Comparison of ENCODE assay signal across 33 mouse cellular contexts in the genomic region with DNA sequence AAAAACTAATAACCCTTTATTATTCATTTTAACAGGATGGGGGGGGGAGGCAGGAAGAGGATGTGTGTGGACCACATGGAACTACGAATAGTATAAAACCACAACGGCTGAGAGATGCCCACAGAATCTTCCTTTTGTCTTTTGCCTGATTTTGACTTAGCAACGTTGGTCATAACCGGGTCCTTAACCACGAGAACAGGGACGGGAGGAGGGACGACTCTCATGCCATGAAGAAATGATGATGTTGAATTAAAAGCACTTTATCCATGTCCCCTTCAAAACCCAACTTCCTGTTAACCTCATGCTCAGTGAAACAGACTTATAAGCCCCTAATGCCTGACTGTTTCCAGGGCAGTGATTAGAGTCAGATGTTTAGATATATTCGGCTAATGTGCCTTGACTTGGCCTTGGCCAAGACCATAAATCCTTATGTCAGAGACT. TPM values are rescaled to one million over a fixed set of nuclear protein-coding genes. Genes with fewer than 3 reads are reported as not detected.
DNase-seq lines count a peak whose midpoint lies in the region; ATAC-seq lines count a peak whose summit lies in the region.
"Had no signal": no experiment of that assay in that cellular context is flagged by ENCODE, and none has a peak within 500 bp of the region (broad histone marks: within the 10 kb centered on the region; RNA-seq: fewer than 3 reads in every experiment).

No protein-coding gene starts in this region.

- DNase-seq in kidney, adult 18-20 months: no peak
- DNase-seq in 3T3-L1 (ENCODE audit: low read depth, low spot score) (peak; percentile 28), NIH3T3 (ENCODE audit: low read depth) (peak; percentile 16)
- DNase-seq in limb, embryonic 10.5 days (ENCODE audit: low spot score): no peak
- DNase-seq in left cerebral cortex, postnatal 25 days (ENCODE audit: low spot score in 2 of 2): no peak
- DNase-seq in midbrain, embryonic 14.5 days: no peak
- DNase-seq: adrenal gland, postnatal 10 days; cerebellum, adult 8-10 months; cerebellum, postnatal 25 days; gastrocnemius, postnatal 10 days; heart, postnatal 36 days; kidney, adult 8-10 months; kidney, postnatal 4 days; left cerebral cortex, postnatal 4 days; liver, postnatal 0 days; retina, postnatal 1 day; right cerebral cortex, postnatal 14 days had no signal

- H3K4me2 ChIP-seq in kidney, embryonic 16.5 days (replicated peaks; ENCODE audit: low read depth, low read length): no peak overlapping the region
- no peak overlapping the region for H3K4me2 ChIP-seq in midbrain, embryonic 14.5 days (ENCODE audit: low read length)
- no peak overlapping the region for H3K4me2 ChIP-seq in hindbrain, embryonic 16.5 days (ENCODE audit: low read length)
- H3K4me2 ChIP-seq: embryonic facial prominence, embryonic 12.5 days; hindbrain, embryonic 13.5 days; liver, embryonic 12.5 days; midbrain, embryonic 13.5 days; stomach, embryonic 15.5 days had no signal

- no peaks in the 10 kb centered on the region for H3K27me3 ChIP-seq in kidney, embryonic 16.5 days (ENCODE audit: insufficient read depth, low read length)
- no peaks in the 10 kb centered on the region for H3K27me3 ChIP-seq in limb, embryonic 10.5 days (ENCODE audit: low read depth, poor library complexity, severe bottlenecking)
- no peaks in the 10 kb centered on the region for H3K27me3 ChIP-seq in midbrain, embryonic 14.5 days (ENCODE audit: control insufficient read depth, insufficient read depth, low read length)
- H3K27me3 ChIP-seq in hindbrain, embryonic 16.5 days (replicated peaks; ENCODE audit: control insufficient read depth, insufficient read depth, low read length): no peaks in the 10 kb centered on the region
- H3K27me3 ChIP-seq: CH12.LX; embryonic facial prominence, embryonic 12.5 days; hindbrain, embryonic 13.5 days; liver, embryonic 12.5 days; megakaryocyte, embryonic 14.5 days; midbrain, embryonic 13.5 days; Patski; stomach, embryonic 15.5 days had no signal

- H3K27ac ChIP-seq in kidney, embryonic 16.5 days (ENCODE audit: low read length): peak overlapping the region; percentile 35; the same call in 1 of the 2 replicates
- H3K27ac ChIP-seq in limb, embryonic 10.5 days: peak overlapping the region; percentile 36; the same call in 1 of the 2 replicates
- no peak overlapping the region for H3K27ac ChIP-seq in midbrain, embryonic 14.5 days (replicated peaks; ENCODE audit: low read depth, low read length)
- no peak overlapping the region for H3K27ac ChIP-seq in hindbrain, embryonic 16.5 days (ENCODE audit: low read depth, low read length)
- H3K27ac ChIP-seq: embryonic facial prominence, embryonic 12.5 days; heart, embryonic 10.5 days; hindbrain, embryonic 13.5 days; liver, embryonic 12.5 days; midbrain, embryonic 13.5 days; stomach, embryonic 15.5 days had no signal

- no peaks in the 10 kb centered on the region for H3K9me3 ChIP-seq in kidney, embryonic 16.5 days (ENCODE audit: low read length)
- no peaks in the 10 kb centered on the region for H3K9me3 ChIP-seq in limb, embryonic 10.5 days (replicated peaks)
- no peaks in the 10 kb centered on the region for H3K9me3 ChIP-seq in midbrain, embryonic 14.5 days (ENCODE audit: control insufficient read depth, low read length)
- 0 out of 2 replicates have a peak, but pooled peaks cover 2% of the 10 kb centered on the region for H3K9me3 ChIP-seq in hindbrain, embryonic 16.5 days (ENCODE audit: control insufficient read depth, low read length)
- H3K9me3 ChIP-seq: embryonic facial prominence, embryonic 12.5 days; heart, embryonic 10.5 days; hindbrain, embryonic 13.5 days; liver, embryonic 12.5 days; midbrain, embryonic 13.5 days; stomach, embryonic 15.5 days had no signal

- ATAC-seq in kidney, embryonic 16.5 days (ENCODE audit: low FRiP score, low TSS enrichment): no peak
- no peak for ATAC-seq in midbrain, embryonic 14.5 days (ENCODE audit: low FRiP score, low TSS enrichment)
- ATAC-seq in hindbrain, embryonic 16.5 days: no peak
- ATAC-seq: forebrain, embryonic 16.5 days; liver, embryonic 12.5 days; liver, postnatal 0 days; midbrain, embryonic 13.5 days; Patski had no signal

- no peak overlapping the region for H3K4me3 ChIP-seq in kidney, embryonic 16.5 days (ENCODE audit: low read length)
- no peak overlapping the region for H3K4me3 ChIP-seq in limb, embryonic 10.5 days
- H3K4me3 ChIP-seq in midbrain, embryonic 14.5 days (replicated peaks; ENCODE audit: low read depth, low read length): no peak overlapping the region
- H3K4me3 ChIP-seq in hindbrain, embryonic 16.5 days (ENCODE audit: low read length): no peak overlapping the region
- H3K4me3 ChIP-seq: embryonic facial prominence, embryonic 12.5 days; erythroblast, embryonic 14.5 days; heart, embryonic 10.5 days; hindbrain, embryonic 13.5 days; liver, embryonic 12.5 days; megakaryocyte, embryonic 14.5 days; midbrain, embryonic 13.5 days; stomach, embryonic 15.5 days had no signal

- no peaks in the 10 kb centered on the region for H3K36me3 ChIP-seq in kidney, embryonic 16.5 days (ENCODE audit: insufficient read depth, low read length)
- H3K36me3 ChIP-seq in limb, embryonic 10.5 days: no peaks in the 10 kb centered on the region
- H3K36me3 ChIP-seq in midbrain, embryonic 14.5 days (ENCODE audit: control insufficient read depth, insufficient read depth, low read length): no peaks in the 10 kb centered on the region
- no peaks in the 10 kb centered on the region for H3K36me3 ChIP-seq in hindbrain, embryonic 16.5 days (ENCODE audit: control insufficient read depth, insufficient read depth, low read length)
- H3K36me3 ChIP-seq: embryonic facial prominence, embryonic 12.5 days; heart, embryonic 10.5 days; hindbrain, embryonic 13.5 days; liver, embryonic 12.5 days; midbrain, embryonic 13.5 days; stomach, embryonic 15.5 days had no signal

- intact Hi-C loops in left cerebral cortex, postnatal 25 days (cut with DNase I): no loop called here

- H3K4me1 ChIP-seq in kidney, embryonic 16.5 days (ENCODE audit: insufficient read depth, low read length): peaks cover 15% of the 10 kb centered on the region
- peaks cover 16% of the 10 kb centered on the region for H3K4me1 ChIP-seq in limb, embryonic 10.5 days
- H3K4me1 ChIP-seq in midbrain, embryonic 14.5 days (ENCODE audit: control insufficient read depth, insufficient read depth, low read length): no peaks in the 10 kb centered on the region
- no peaks in the 10 kb centered on the region for H3K4me1 ChIP-seq in hindbrain, embryonic 16.5 days (ENCODE audit: control insufficient read depth, insufficient read depth, low read depth, low read length)
- H3K4me1 ChIP-seq: embryonic facial prominence, embryonic 12.5 days; heart, embryonic 10.5 days; hindbrain, embryonic 13.5 days; liver, embryonic 12.5 days; megakaryocyte, embryonic 14.5 days; midbrain, embryonic 13.5 days had no signal

- WGBS in kidney, embryonic 16.5 days: 42% methylated on average over 8 of the region's 8 CpGs
- 60% methylated on average over 8 of the region's 8 CpGs for WGBS in limb, embryonic 10.5 days
- 95% methylated on average over 8 of the region's 8 CpGs for whole genome bisulfite sequencing in midbrain, embryonic 14.5 days
- 90% methylated on average over 8 of the region's 8 CpGs for WGBS in hindbrain, embryonic 16.5 days

- H3K9ac ChIP-seq in kidney, embryonic 16.5 days (replicated peaks; ENCODE audit: low read length): no peak overlapping the region
- no peak overlapping the region for H3K9ac ChIP-seq in midbrain, embryonic 14.5 days (replicated peaks; ENCODE audit: low read length)
- no peak overlapping the region for H3K9ac ChIP-seq in hindbrain, embryonic 16.5 days (ENCODE audit: low read depth, low read length)
- H3K9ac ChIP-seq: embryonic facial prominence, embryonic 12.5 days; hindbrain, embryonic 13.5 days; liver, embryonic 12.5 days; liver, postnatal 0 days; midbrain, embryonic 13.5 days; stomach, embryonic 15.5 days had no signal

RNA-seq across cellular contexts. Expression of a gene that starts 41.0 kb away (rescaled TPM):
- polyA plus RNA-seq in kidney, embryonic 16.5 days (2015; fragmentation: Nextera tagmentation; extraction: Ambion mirVana): 36.3 and 37.5 TPM in 2 replicates
- polyA plus RNA-seq in limb, embryonic 10.5 days (2016; fragmentation: Nextera tagmentation; extraction: Ambion mirVana): 21.8 and 28.9 TPM in 2 replicates
- total RNA-seq in left cerebral cortex, postnatal 25 days (2021): 100 to 1,000 TPM in 1 of 2 experiments, 10 to 100 TPM in 1; 99.5 to 124 TPM
- polyA plus RNA-seq in midbrain, embryonic 14.5 days (2014; fragmentation: Nextera tagmentation; extraction: Ambion mirVana): 53.6 and 56.5 TPM in 2 replicates
- polyA plus RNA-seq in hindbrain, embryonic 16.5 days (2015; fragmentation: Nextera tagmentation; extraction: Ambion mirVana): 48.4 and 50.1 TPM in 2 replicates
- total RNA-seq: granulocyte monocyte progenitor cell, adult 5-6 weeks; monocyte, adult 5-6 weeks had no signal
- polyA plus RNA-seq: C2C12; erythroblast, embryonic 14.5 days had no signal

Comparison
In these comparisons a context has a peak if more than half of its experiments do, and no peak if none do; other contexts are left out.
1. H3K27ac ChIP-seq: peak in kidney, embryonic 16.5 days (single experiment) and limb, embryonic 10.5 days (single experiment); none in midbrain, embryonic 14.5 days (single experiment) and hindbrain, embryonic 16.5 days (single experiment).
2. DNase-seq: peak in 3T3-L1 (single experiment) and NIH3T3 (single experiment); none in kidney, adult 18-20 months (single experiment), limb, embryonic 10.5 days (single experiment), left cerebral cortex, postnatal 25 days (0 of 2) and midbrain, embryonic 14.5 days (single experiment).